Mouse (Mus musculus): ENCODE measurements at regions not wholly inside any gene's neighbourhood (a gene's known extent, or its start where the extent isn't known, plus 50 kb on each side); places are given as distances from the start of the nearest gene placed in this dataset.

DNA sequence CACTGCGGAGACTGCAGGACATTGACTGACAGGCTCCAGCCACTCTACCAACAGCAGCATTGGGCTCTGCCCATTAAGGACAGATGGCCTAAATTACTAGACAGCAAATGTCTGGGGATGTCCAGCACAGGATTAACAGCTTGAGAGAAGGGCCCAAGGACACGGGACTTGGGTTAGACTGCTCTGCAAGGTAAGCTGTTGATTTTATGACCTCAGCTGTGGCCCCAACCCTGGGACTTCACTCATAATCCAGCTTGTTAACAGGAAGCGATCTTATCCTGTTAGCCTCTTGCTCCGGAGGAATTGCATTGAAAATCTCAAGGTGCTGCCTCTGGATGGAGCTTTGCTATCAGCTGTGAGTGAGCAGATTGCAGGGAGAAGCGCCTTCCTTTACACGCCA lies 293.2 kb upstream of the Eef2kmt start:
- no peak for ATAC-seq (ENCODE audit: extremely low read depth, insufficient number of reproducible peaks, low FRiP score, poor library complexity, severe bottlenecking)

DNA sequence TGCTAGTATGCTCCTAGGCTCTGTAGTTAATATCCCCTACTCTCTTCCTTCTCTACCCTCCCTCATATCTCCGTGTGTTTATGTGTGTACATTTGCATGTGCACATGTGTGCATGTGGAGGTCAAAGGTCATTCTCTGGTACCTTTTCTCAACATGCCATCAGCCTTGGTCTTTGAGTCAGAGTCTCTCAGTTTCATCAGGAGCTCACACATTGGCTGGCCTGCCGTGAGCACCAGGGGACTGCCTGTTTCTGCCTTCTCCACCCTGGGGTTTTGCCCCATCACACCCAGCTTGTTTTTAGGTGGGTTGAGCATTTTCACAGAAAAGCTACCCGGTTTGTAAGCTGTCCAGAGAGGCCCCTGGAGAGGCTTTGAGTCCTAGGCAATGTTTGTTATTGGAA lies 292.8 kb upstream of the Eef2kmt start:
- no peak for ATAC-seq (ENCODE audit: extremely low read depth, insufficient number of reproducible peaks, low FRiP score, poor library complexity, severe bottlenecking)

DNA sequence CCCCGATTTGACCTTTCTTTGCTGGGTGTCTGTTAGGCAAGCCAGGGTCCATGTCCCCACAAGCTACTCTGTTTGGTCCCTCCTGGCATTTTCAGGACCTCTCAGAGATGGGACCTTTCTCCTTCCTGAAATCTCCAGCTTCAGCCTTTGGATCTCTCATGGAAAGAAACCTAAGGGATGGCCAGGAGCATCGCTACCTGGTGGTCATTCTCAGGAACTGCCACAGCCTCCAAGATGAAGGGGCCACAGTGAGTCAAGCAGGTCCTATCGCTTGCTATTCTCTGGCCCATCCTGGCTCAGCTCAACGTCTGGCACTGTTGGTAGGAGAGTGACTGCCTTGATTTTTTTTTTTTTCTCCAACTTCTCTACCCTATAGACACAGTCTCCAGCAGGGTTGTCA lies 291.0 kb upstream of the Eef2kmt start:
- no peak for ATAC-seq (ENCODE audit: extremely low read depth, insufficient number of reproducible peaks, low FRiP score, poor library complexity, severe bottlenecking)

GRCm38 (mm10) chr16:5545801-5546200 lies 290.0 kb upstream of the Eef2kmt start:
- no peak for ATAC-seq (ENCODE audit: extremely low read depth, insufficient number of reproducible peaks, low FRiP score, poor library complexity, severe bottlenecking)

- ATAC-seq (ENCODE audit: extremely low read depth, insufficient number of reproducible peaks, low FRiP score, poor library complexity, severe bottlenecking): no peak
These were observed 288.7 kb upstream of the Eef2kmt start for GRCm38 (mm10) chr16:5544436-5544835.

- ATAC-seq (ENCODE audit: extremely low read depth, insufficient number of reproducible peaks, low FRiP score, poor library complexity, severe bottlenecking): no peak
These were observed 283.2 kb upstream of the Eef2kmt start for GRCm38 (mm10) chr16:5538836-5539510.

GRCm38 (mm10) chr16:5537286-5538204 lies 281.8 kb upstream of the Eef2kmt start:
- no peak for ATAC-seq (ENCODE audit: extremely low read depth, insufficient number of reproducible peaks, low FRiP score, poor library complexity, severe bottlenecking)

DNA sequence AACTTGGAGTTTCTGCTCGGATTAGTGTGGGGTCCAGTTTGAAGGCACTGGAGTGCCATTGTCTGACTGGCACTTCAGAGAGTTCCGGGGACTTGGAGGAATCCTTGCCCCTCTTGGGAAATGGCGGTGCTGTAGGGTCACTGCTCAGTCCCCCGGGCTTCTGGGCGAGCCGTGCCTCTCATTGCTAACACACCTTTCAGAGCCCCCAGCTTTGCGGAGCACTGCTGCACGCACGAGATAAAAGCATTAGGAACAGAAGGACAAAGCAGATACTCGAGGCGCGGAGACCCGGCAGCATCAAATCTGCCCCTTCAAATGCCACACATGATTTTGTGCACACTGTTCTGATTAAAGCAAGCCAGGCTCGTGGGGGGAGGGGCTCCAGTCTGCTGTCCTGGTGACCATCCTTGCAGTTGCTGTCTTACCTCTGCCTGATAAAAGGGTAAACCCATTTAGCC lies 280.8 kb upstream of the Eef2kmt start:
- no peak for ATAC-seq (ENCODE audit: extremely low read depth, insufficient number of reproducible peaks, low FRiP score, poor library complexity, severe bottlenecking)

GRCm38 (mm10) chr16:5535414-5535813 lies 279.6 kb upstream of the Eef2kmt start:
- no peak for ATAC-seq (ENCODE audit: extremely low read depth, insufficient number of reproducible peaks, low FRiP score, poor library complexity, severe bottlenecking)

- no peak for ATAC-seq (ENCODE audit: extremely low read depth, insufficient number of reproducible peaks, low FRiP score, poor library complexity, severe bottlenecking)
These were observed 279.1 kb upstream of the Eef2kmt start for GRCm38 (mm10) chr16:5534862-5535261.

DNA sequence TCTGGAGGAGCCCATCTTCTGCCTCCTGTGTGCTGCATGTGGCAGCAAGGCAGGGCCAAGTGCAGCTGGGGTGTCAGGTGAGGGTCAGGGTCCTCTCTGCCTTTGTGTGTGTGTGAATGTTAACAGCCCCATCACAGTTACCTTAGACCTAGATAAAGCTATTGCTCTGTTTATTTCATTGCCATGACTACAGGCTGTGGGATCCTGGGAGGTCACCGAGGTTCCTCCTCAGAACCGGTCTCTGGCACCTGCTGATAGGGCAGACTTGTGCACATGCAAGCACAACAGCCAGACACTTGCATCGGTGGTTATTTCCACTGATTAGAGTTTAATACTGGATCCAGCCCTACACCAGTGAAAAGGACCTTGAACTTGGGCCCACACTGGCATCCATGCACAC lies 278.6 kb upstream of the Eef2kmt start:
- no peak for ATAC-seq (ENCODE audit: extremely low read depth, insufficient number of reproducible peaks, low FRiP score, poor library complexity, severe bottlenecking)

DNA sequence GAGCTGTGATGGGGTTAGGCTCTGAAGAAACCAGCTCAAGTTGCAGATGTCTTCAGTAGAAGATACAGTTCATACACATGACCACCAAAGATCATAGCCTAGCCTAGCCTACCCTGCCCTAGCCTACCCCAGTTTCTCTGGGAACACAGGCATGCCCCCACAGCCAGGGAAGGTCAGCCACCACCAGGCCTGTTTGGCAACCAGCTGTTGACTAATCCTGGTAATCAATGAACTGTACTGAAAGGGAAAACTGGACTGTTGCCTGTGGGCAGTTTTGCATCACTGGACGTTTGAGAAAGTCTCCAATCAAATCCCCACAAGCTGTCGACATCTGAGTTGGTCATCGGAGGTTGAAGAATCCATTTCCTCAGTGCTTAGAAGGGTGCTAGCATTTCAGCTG lies 276.5 kb upstream of the Eef2kmt start:
- no peak for ATAC-seq (ENCODE audit: extremely low read depth, insufficient number of reproducible peaks, low FRiP score, poor library complexity, severe bottlenecking)

DNA sequence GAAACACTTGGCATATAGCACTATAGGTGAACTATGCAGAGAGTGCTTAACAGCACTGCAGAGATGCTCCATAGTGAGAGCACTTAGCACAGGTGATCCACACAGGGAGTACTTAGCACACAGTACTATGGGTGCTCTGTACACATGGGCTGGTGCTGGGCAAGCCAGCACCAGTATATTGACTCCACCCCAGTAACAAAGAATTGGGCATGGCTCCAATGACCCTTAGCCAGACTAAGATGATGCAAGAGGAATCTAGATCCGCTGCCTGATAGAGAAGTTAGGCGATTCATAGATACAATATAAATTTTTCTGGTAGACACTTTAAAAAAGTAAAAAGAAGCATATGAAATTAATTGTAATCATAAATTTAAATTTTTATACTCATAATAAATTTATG lies 274.0 kb upstream of the Eef2kmt start:
- ATAC-seq (ENCODE audit: extremely low read depth, insufficient number of reproducible peaks, low FRiP score, poor library complexity, severe bottlenecking): no peak

DNA sequence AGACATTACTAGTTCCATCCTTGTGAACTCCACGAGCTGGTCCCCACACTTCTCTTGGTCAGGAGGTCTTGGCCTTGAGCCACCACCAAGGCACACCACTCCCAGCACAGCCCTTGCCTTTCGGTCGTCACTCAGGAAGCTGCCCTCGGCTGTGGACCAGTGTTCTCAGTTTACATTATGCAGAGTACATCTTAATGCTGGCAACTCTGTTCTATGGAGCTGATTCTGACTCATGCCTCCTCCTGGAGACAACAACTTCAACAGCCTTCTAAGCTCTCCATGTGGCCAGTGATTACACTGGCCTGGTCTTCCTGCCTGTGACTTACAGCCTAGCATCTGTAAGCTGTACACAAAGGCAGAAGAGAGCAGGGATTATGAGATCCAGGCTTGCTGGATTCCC lies 272.2 kb upstream of the Eef2kmt start:
- no peak for ATAC-seq (ENCODE audit: extremely low read depth, insufficient number of reproducible peaks, low FRiP score, poor library complexity, severe bottlenecking)

DNA sequence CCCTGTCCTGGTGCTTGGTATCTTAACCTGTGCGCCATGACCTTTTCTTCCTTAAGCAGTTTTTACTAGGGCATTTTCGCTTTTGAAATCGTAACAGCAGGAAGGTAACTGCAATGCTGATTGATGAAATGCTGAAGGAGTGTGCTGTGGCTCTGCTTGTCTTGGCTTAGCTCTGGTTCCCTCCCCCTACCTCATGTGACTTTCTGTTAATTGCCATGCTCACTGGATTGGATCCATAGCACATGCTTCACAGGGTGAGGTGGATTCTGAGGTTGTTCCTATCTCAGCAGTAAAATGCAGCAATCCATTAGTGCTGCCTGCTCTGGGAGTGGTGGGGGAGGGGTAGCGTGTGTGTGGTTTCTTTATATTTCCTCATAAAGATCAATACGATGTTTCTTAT lies 268.6 kb upstream of the Eef2kmt start:
- no peak for ATAC-seq (ENCODE audit: extremely low read depth, insufficient number of reproducible peaks, low FRiP score, poor library complexity, severe bottlenecking)

DNA sequence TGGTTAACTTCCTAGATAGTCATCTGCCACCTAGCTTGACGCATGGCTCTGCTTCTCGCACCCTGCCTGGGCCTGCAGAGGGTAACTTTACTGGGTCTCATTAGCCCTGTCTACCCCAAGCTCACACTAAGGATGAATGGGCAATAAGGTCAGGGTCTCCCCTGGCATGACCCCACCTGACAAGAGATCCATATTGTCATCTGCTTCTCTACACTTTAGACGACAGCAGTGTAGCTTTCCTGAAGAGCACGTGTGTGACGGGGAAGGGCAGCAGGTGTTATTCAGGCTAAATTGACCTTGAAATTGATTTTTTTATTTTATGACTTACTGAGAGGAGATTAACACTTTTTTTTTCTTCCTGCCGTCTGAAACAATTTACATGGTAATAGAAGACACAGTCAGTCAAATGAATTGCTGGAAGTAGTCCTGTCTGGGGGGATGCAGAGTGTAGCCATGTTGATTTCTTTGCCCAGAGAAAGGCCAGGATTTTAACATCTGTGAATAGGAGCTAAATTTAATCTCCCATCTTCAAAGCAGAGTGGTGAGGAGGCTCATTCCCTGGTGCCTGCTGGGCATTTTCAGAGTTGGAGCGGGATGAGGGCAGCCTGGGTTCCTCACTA lies 267.7 kb upstream of the Eef2kmt start:
- ATAC-seq (ENCODE audit: extremely low read depth, insufficient number of reproducible peaks, low FRiP score, poor library complexity, severe bottlenecking): no peak

- no peak for ATAC-seq (ENCODE audit: extremely low read depth, insufficient number of reproducible peaks, low FRiP score, poor library complexity, severe bottlenecking)
These were observed 262.0 kb upstream of the Eef2kmt start for GRCm38 (mm10) chr16:5517746-5518145.

DNA sequence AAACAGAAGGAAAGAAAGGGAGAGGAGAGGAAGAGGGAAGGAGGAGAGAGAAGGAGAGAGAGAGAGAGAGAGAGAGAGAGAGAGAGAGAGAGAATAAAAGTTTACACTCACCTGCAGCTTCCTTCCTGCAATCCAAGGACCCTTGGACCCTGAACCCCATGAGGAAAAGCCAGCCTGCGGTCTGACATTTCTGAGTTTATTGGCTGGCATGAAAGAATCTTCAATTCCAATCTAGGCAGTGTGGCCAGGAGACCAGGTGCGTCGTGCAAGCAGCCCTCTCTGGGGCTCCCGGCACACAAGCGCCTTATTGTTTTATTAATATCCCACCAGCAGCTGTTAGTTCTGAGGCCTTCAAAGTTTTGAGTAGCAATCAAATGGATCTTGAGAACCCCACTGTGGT lies 260.1 kb upstream of the Eef2kmt start:
- ATAC-seq (ENCODE audit: extremely low read depth, insufficient number of reproducible peaks, low FRiP score, poor library complexity, severe bottlenecking): no peak

DNA sequence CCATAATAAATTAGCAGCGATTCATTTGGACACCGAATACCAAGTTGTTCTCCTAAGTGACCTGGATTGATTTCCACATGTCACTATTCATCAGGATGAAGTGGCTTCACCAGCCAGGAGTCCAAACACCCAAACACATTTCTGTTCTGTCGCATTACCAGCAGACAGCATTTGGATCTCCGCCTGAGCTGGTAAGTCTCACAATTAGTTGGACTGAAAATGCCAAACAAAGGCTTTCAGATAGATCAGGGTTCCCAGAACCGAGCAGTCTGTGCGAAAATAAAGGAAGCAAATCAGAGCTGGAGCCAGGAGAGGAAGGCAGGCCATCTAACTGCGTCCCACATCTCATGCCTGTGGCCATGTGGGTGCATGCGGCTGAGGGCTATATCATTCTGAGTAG lies 251.5 kb upstream of the Eef2kmt start:
- ATAC-seq (ENCODE audit: extremely low read depth, insufficient number of reproducible peaks, low FRiP score, poor library complexity, severe bottlenecking): no peak

DNA sequence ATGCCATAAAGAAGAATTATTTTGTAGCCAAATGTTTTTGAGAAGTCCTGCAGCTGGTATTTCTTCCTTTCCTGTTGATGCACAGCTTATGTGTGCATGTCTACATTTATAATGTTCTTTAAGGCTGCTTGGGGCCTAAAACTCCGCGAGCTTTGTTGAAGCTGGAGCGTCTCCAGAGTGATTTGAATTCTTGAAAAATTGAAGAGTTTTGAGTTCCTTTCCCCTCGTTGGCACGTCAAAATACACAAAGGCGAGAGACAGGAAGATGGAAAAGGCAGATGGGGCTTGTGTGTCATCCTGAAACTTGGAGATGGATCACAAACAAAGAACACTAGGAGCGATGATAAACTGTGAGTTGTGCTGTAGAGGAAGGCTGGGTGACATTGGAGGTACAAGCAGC lies 246.2 kb upstream of the Eef2kmt start:
- ATAC-seq (ENCODE audit: extremely low read depth, insufficient number of reproducible peaks, low FRiP score, poor library complexity, severe bottlenecking): no peak
